Mouse (Mus musculus): ENCODE data around the gene Efhd1. TPM values are rescaled to one million over a fixed set of nuclear protein-coding genes. Genes with fewer than 3 reads are reported as not detected.
A peak's percentile ranks its signal among the peaks of the same experiment; 100 is the strongest.

The Efhd1 gene
- polyA plus RNA-seq, 1 experiment from 2014 or later, result 0.58 TPM

DNA sequence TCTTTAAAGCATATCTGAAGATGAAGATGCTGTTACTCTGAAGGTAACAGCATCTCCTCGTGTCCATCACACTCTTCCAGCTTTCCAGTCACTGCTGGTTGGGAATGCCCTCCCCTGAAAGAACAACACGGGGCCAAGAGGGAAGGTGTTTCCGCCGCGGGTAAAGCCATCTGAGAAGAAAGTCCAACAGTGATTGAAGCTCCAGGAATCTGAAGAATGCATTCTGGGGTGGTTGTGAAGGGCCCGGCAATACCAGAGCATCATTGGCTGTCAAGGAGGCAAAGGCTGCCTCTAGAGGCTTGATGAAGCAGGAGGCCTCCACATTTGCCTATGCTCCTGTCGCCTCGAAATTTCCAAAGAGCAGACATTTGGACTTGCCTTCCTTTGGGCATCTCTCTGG, 25.1 kb upstream of the Efhd1 start:
- DNase-seq (ENCODE audit: low spot score), result no peak
- no peak overlapping the region for H3K9ac ChIP-seq (ENCODE audit: low read length)
- no peak overlapping the region for H3K27ac ChIP-seq (ENCODE audit: low read depth, low read length)
- no peak overlapping the region for H3K4me2 ChIP-seq (ENCODE audit: low read depth)
- H3K4me3 ChIP-seq (ENCODE audit: low read depth, low read length), result no peak overlapping the region
- no peaks in the 10 kb centered on the region for H3K4me1 ChIP-seq (ENCODE audit: control insufficient read depth, insufficient read depth, low read length)
- 0 out of 2 replicates have a peak, but pooled peaks cover 2% of the 10 kb centered on the region for H3K36me3 ChIP-seq (ENCODE audit: control insufficient read depth, insufficient read depth, low read length)
- 73% methylated on average over 8 of the region's 8 CpGs for WGBS
- no peaks in the 10 kb centered on the region for H3K9me3 ChIP-seq (ENCODE audit: control insufficient read depth, low read length)
- ATAC-seq (ENCODE audit: insufficient read depth, low FRiP score, low TSS enrichment), result no peak
- no peaks in the 10 kb centered on the region for H3K27me3 ChIP-seq (ENCODE audit: control insufficient read depth, insufficient read depth, low read length)

DNA sequence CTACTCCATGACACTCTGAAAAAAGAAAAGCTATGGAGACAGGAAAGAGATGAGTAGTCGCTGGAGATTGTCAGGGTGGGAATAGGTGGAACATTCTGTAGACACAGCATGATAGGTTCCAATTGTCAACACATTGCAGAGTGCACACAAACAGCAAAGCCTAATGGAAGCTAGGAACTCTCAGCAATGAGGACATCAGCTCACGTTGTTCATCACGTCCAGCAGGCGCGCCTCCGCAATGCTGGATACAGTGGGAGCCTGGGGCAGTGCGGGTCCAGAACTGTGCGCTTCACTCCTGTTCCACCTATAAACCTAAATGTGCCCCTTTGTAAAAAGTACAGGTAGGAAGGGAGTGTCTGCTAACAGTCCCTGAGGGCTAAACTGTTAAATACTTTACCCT, 21.1 kb upstream of the Efhd1 start:
- ATAC-seq (ENCODE audit: insufficient read depth, low FRiP score, low TSS enrichment) (no peak), DNase-seq (ENCODE audit: low spot score) (no peak)
- Histone ChIP-seq H3K27me3 (ENCODE audit: control insufficient read depth, insufficient read depth, low read length) (no peaks in the 10 kb centered on the region), H3K36me3 (ENCODE audit: control insufficient read depth, insufficient read depth, low read length) (no peaks in the 10 kb centered on the region), H3K4me2 (ENCODE audit: low read depth) (no peak overlapping the region), H3K9ac (ENCODE audit: low read length) (no peak overlapping the region), H3K4me3 (ENCODE audit: low read depth, low read length) (no peak overlapping the region), H3K27ac (ENCODE audit: low read depth, low read length) (no peak overlapping the region), H3K9me3 (ENCODE audit: control insufficient read depth, low read length) (no peaks in the 10 kb centered on the region), H3K4me1 (ENCODE audit: control insufficient read depth, insufficient read depth, low read length) (no peaks in the 10 kb centered on the region)
- WGBS, result 91% methylated on average over 8 of the region's 8 CpGs

DNA sequence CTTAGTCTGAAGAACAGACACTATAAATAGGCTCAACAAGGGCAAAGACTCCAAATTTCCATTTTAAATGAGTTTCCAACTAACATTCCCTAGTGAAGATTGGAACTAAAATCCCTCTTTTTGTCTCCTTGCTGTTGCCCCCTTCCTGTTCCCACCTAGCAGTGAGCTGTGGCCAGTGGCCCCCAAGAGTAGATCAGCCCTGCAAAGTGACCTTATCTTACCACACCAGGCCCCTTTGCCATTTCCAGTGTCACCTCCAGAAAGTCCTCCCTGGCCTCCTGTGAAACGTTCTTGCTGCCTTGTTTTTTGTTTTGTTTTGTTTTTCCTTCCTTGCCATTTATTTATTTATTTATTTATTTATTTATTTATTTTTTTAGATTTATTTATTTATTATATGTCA, 18.7 kb upstream of the Efhd1 start:
- Histone ChIP-seq H3K36me3 (ENCODE audit: control insufficient read depth, insufficient read depth, low read length) (no peaks in the 10 kb centered on the region), H3K27ac (ENCODE audit: low read depth, low read length) (no peak overlapping the region), H3K9me3 (ENCODE audit: control insufficient read depth, low read length) (no peaks in the 10 kb centered on the region), H3K9ac (ENCODE audit: low read length) (no peak overlapping the region), H3K27me3 (ENCODE audit: control insufficient read depth, insufficient read depth, low read length) (no peaks in the 10 kb centered on the region), H3K4me2 (ENCODE audit: low read depth) (no peak overlapping the region), H3K4me1 (ENCODE audit: control insufficient read depth, insufficient read depth, low read length) (no peaks in the 10 kb centered on the region), H3K4me3 (ENCODE audit: low read depth, low read length) (no peak overlapping the region)
- DNase-seq (ENCODE audit: low spot score) (no peak), ATAC-seq (ENCODE audit: insufficient read depth, low FRiP score, low TSS enrichment) (no peak)
- WGBS, result 37% methylated on average over 1 of the region's 1 CpGs

DNA sequence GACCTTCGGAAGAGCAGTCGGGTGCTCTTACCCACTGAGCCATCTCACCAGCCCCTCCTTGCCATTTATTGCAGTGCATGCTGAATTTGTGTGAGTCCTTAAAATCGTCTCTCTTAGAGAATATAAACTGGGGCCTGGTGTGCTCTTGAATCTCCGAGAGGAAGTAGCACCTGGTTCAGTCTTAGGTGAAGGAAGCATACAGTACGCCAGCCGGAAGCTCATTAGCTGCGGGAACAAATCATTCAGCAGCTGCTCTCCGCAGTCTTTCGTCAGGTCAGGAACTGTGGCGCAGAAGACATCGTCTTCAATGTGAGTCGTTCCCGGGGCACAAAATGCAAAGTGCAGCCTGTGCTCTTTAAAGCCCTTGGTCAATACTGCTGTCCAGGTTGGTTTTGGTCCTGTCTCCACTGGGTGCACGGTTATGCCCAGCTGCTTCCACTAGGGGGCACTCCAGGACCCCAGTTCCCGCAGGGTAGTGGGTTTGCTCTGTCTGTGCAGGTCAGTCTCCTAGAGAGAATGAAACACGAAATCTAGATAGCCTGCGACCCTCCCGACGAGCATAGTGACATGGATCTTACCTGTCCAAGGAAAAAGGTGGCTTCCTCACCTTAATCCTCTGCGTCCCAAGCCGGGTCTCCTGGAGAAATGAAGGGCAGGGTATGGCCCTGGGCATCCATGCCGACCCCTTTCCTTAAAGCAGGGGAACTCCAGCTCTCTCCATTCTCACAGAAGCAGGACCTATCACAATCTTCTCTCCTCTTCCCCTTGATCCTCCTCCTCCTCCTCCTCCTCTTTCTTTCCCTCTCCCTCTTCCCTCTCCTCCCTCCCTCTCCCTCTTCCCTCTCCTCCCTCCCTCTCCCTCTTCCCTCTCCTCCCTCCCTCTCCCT, 18.0 kb upstream of the Efhd1 start:
- Histone ChIP-seq H3K4me2 (ENCODE audit: low read depth) (0 out of 2 replicates have a peak overlapping the region, but pooled peaks have one; percentile 6), H3K9ac (ENCODE audit: low read length) (no peak overlapping the region), H3K27ac (ENCODE audit: low read depth, low read length) (no peak overlapping the region), H3K4me3 (ENCODE audit: low read depth, low read length) (no peak overlapping the region), H3K27me3 (ENCODE audit: control insufficient read depth, insufficient read depth, low read length) (no peaks in the 10 kb centered on the region), H3K36me3 (ENCODE audit: control insufficient read depth, insufficient read depth, low read length) (no peaks in the 10 kb centered on the region), H3K9me3 (ENCODE audit: control insufficient read depth, low read length) (no peaks in the 10 kb centered on the region), H3K4me1 (ENCODE audit: control insufficient read depth, insufficient read depth, low read length) (no peaks in the 10 kb centered on the region)
- WGBS, result 28% methylated on average over 22 of the region's 22 CpGs
- DNase-seq (ENCODE audit: low spot score) (peak; percentile 84), ATAC-seq (ENCODE audit: insufficient read depth, low FRiP score, low TSS enrichment) (peak; percentile 81; the same call in 1 of the 2 replicates)

DNA sequence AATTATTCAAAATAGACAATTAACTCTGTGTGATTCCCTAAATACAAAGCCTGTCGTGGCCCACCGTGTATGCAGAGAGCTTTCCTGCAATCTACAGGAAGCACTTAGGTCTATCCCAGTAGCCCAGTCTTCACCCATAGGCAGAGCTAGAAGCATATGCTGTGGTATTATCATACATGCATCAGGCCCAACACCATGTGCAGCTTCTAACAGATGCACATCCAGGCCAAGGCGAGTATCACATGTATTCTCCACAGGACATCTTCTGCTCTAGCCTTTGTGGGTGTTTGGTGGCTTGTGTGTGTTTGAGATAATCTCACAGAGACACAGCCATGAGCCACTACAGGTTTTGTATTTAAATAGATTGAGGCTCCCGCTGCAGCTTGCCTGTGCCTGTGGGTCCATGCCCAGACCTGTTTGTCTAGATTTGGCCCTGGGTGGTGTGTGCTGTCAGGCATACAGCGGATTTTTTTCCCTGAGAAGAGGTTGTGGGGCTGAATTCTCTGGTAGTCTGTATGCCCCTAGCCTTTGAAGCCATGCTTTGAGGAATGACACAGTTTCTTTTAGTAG, 12.0 kb upstream of the Efhd1 start:
- Histone ChIP-seq H3K36me3 (ENCODE audit: control insufficient read depth, insufficient read depth, low read length) (no peaks in the 10 kb centered on the region), H3K9ac (ENCODE audit: low read length) (no peak overlapping the region), H3K27ac (ENCODE audit: low read depth, low read length) (no peak overlapping the region), H3K4me3 (ENCODE audit: low read depth, low read length) (no peak overlapping the region), H3K4me1 (ENCODE audit: control insufficient read depth, insufficient read depth, low read length) (no peaks in the 10 kb centered on the region), H3K9me3 (ENCODE audit: control insufficient read depth, low read length) (no peaks in the 10 kb centered on the region), H3K27me3 (ENCODE audit: control insufficient read depth, insufficient read depth, low read length) (no peaks in the 10 kb centered on the region), H3K4me2 (ENCODE audit: low read depth) (no peak overlapping the region)
- ATAC-seq (ENCODE audit: insufficient read depth, low FRiP score, low TSS enrichment), result no peak
- 65% methylated on average over 5 of the region's 5 CpGs for WGBS
- DNase-seq (ENCODE audit: low spot score), result no peak

DNA sequence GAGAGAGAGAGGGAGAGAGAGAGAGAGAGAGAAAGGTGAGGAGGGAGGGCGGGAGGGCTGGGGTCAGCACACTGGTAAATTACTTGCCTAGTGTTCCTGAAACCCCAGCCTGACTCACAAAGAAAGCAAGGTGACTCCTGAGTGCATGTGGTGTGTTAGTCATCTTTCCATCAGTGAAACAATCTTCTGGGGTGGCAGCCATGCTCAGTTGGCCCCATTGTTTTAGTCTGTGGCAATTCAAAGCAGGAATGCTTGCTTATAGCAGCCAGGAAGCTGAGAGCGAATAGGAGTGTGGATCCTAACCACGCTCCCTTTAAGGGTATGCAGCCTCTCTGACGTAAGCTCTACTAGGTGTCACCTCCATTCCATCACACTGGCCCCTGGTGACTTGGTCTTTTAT, 9.0 kb upstream of the Efhd1 start:
- Histone ChIP-seq H3K9ac (ENCODE audit: low read length) (no peak overlapping the region), H3K27ac (ENCODE audit: low read depth, low read length) (no peak overlapping the region), H3K9me3 (ENCODE audit: control insufficient read depth, low read length) (no peaks in the 10 kb centered on the region), H3K4me2 (ENCODE audit: low read depth) (no peak overlapping the region), H3K27me3 (ENCODE audit: control insufficient read depth, insufficient read depth, low read length) (no peaks in the 10 kb centered on the region), H3K4me3 (ENCODE audit: low read depth, low read length) (no peak overlapping the region), H3K36me3 (ENCODE audit: control insufficient read depth, insufficient read depth, low read length) (no peaks in the 10 kb centered on the region), H3K4me1 (ENCODE audit: control insufficient read depth, insufficient read depth, low read length) (no peaks in the 10 kb centered on the region)
- ATAC-seq (ENCODE audit: insufficient read depth, low FRiP score, low TSS enrichment) (no peak), DNase-seq (ENCODE audit: low spot score) (no peak)
- 66% methylated on average over 4 of the region's 4 CpGs for WGBS

DNA sequence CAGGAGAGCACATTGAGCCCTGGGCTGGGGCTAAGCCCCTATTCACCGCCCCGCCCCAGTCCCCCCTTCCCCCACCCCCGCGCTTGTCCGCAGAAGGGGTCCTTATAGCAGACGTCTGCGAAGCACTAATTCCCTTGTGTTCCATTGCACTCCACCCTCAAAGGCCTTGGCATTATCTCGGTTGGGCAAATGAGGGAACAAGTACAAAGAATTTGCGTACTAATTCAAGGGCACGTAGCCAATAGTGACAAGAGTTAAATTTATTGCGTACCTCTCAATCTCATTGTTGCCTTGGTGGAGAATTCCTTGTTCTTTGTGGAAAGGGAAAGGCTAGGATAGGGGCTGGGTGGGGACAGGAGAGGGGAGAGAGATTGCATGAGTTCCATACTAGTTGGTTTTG, 6.5 kb upstream of the Efhd1 start:
- Histone ChIP-seq H3K27ac (ENCODE audit: low read depth, low read length) (no peak overlapping the region), H3K36me3 (ENCODE audit: control insufficient read depth, insufficient read depth, low read length) (no peaks in the 10 kb centered on the region), H3K4me3 (ENCODE audit: low read depth, low read length) (no peak overlapping the region), H3K9me3 (ENCODE audit: control insufficient read depth, low read length) (no peaks in the 10 kb centered on the region), H3K4me2 (ENCODE audit: low read depth) (no peak overlapping the region), H3K9ac (ENCODE audit: low read length) (no peak overlapping the region), H3K27me3 (ENCODE audit: control insufficient read depth, insufficient read depth, low read length) (peaks cover 10% of the 10 kb centered on the region), H3K4me1 (ENCODE audit: control insufficient read depth, insufficient read depth, low read length) (no peaks in the 10 kb centered on the region)
- ATAC-seq (ENCODE audit: insufficient read depth, low FRiP score, low TSS enrichment) (no peak), DNase-seq (ENCODE audit: low spot score) (no peak)
- 13% methylated on average over 11 of the region's 11 CpGs for WGBS

DNA sequence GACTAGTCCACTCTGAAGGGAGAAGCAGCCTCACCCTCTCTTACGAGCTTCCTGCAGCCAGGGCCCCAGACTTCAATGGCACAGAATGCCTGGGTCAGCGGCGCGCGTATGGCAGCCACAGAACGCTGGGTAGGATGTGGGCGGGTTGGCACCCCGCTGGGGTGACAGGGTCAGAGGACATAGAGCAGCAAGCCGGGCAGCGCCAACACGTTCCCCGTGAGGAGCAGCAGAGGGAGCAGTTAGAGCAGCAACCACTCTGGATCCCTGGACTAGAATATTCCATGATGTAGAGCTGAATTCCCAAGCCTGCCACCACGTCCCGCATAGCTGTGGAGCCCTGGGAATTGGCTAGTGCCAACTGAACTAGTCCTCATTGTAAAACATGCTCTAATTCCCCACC, 5.7 kb upstream of the Efhd1 start:
- ATAC-seq (ENCODE audit: insufficient read depth, low FRiP score, low TSS enrichment) (no peak), DNase-seq (ENCODE audit: low spot score) (peak; percentile 14)
- no peaks in the 10 kb centered on the region for H3K4me1 ChIP-seq (ENCODE audit: control insufficient read depth, insufficient read depth, low read length)
- no peaks in the 10 kb centered on the region for H3K9me3 ChIP-seq (ENCODE audit: control insufficient read depth, low read length)
- H3K4me3 ChIP-seq (ENCODE audit: low read depth, low read length), result no peak overlapping the region
- H3K36me3 ChIP-seq (ENCODE audit: control insufficient read depth, insufficient read depth, low read length), result no peaks in the 10 kb centered on the region
- 12% methylated on average over 14 of the region's 14 CpGs for WGBS
- no peak overlapping the region for H3K9ac ChIP-seq (ENCODE audit: low read length)
- peaks cover 17% of the 10 kb centered on the region for H3K27me3 ChIP-seq (ENCODE audit: control insufficient read depth, insufficient read depth, low read length)
- no peak overlapping the region for H3K4me2 ChIP-seq (ENCODE audit: low read depth)
- H3K27ac ChIP-seq (ENCODE audit: low read depth, low read length), result no peak overlapping the region

DNA sequence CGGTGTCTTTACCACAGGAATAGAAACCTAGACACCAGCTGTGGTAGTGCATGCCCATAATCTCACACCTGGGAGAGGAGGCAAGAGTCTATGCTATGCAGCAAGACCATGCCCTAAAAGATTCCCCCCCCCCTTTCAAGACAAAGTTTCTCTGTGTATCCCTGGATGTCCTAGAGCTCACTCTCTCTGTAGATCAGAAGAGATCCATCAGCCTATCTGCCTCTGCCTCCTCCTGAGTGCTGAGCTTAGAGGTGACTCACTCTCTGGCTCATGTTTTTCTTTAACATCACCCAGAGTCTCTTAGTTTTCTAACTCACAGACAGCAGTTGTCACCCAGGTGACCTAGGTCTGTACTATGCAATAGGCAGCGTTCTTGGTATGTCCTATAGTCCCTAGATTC, 4.8 kb upstream of the Efhd1 start:
- no peak overlapping the region for H3K27ac ChIP-seq (ENCODE audit: low read depth, low read length)
- peaks cover 26% of the 10 kb centered on the region for H3K27me3 ChIP-seq (ENCODE audit: control insufficient read depth, insufficient read depth, low read length)
- ATAC-seq (ENCODE audit: insufficient read depth, low FRiP score, low TSS enrichment), result no peak
- H3K4me2 ChIP-seq (ENCODE audit: low read depth), result no peak overlapping the region
- WGBS, result 88% methylated on average over 2 of the region's 2 CpGs
- peaks cover 5% of the 10 kb centered on the region; the same call in 1 of the 2 replicates for H3K4me1 ChIP-seq (ENCODE audit: control insufficient read depth, insufficient read depth, low read length)
- DNase-seq (ENCODE audit: low spot score), result no peak
- H3K9me3 ChIP-seq (ENCODE audit: control insufficient read depth, low read length), result no peaks in the 10 kb centered on the region
- no peaks in the 10 kb centered on the region for H3K36me3 ChIP-seq (ENCODE audit: control insufficient read depth, insufficient read depth, low read length)
- no peak overlapping the region for H3K4me3 ChIP-seq (ENCODE audit: low read depth, low read length)
- no peak overlapping the region for H3K9ac ChIP-seq (ENCODE audit: low read length)
